Mouse (Mus musculus) heart, embryonic 14.5 days (tissue): ENCODE data around the gene Dync1i1. TPM values are rescaled to one million over a fixed set of nuclear protein-coding genes. Genes with fewer than 3 reads are reported as not detected.

ENCODE experiments used
- ATAC-seq: fragments of 200-750 bp; cut with Nextera tagmentation; 2 replicates; pipeline ENCODE4 v1.8.0; 2017; ENCODE audit warnings: low read depth, moderate TSS enrichment; ENCODE audit not compliant: insufficient number of reproducible peaks, insufficient read depth, low FRiP score
- H3K27ac ChIP-seq, 2 experiments: fragments of 200-500 bp in 1 of 2; fragments of 300-500 bp in 1 of 2; sonication (generic) in 1 of 2; replicated peaks in 1 of 2; 2 replicates each; pipeline ENCODE4 v1.5.1; 2012 to 2014; ENCODE audit warnings: low read depth in 2 of 2, low read length in 2 of 2, control low read depth in 1 of 2, mild to moderate bottlenecking in 1 of 2, mixed read lengths in 1 of 2; ENCODE audit not compliant: control insufficient read depth in 1 of 2, insufficient read depth in 1 of 2
- H3K27me3 ChIP-seq: fragments of 300-500 bp; sonication (generic); 2 replicates; pipeline ENCODE4 v1.6.1; 2014; ENCODE audit warnings: mild to moderate bottlenecking, low read length, control low read depth; ENCODE audit not compliant: control insufficient read depth, insufficient read depth
- H3K36me3 ChIP-seq: fragments of 300-500 bp; sonication (generic); 2 replicates; pipeline ENCODE4 v1.6.1; 2014; ENCODE audit warnings: mild to moderate bottlenecking, control low read depth, low read length, mixed read lengths; ENCODE audit not compliant: control insufficient read depth, insufficient read depth
- H3K4me1 ChIP-seq, 2 experiments: fragments of 200-500 bp in 1 of 2; fragments of 300-500 bp in 1 of 2; sonication (generic) in 1 of 2; 2 replicates each; pipeline ENCODE4 v1.6.1; 2012 to 2014; ENCODE audit warnings: low read length in 2 of 2, control low read depth in 1 of 2, mixed read lengths in 1 of 2; ENCODE audit not compliant: control insufficient read depth in 2 of 2, insufficient read depth in 2 of 2
- H3K4me2 ChIP-seq: fragments of 300-500 bp; sonication (generic); 2 replicates; pipeline ENCODE4 v1.6.1; 2014; ENCODE audit warnings: mild to moderate bottlenecking, low read length
- H3K4me3 ChIP-seq, 2 experiments: fragments of 200-500 bp in 1 of 2; fragments of 300-500 bp in 1 of 2; sonication (generic) in 1 of 2; 2 replicates each; pipeline ENCODE4 v1.5.1; 2012 to 2014; ENCODE audit warnings: low read length in 2 of 2, mild to moderate bottlenecking in 2 of 2, control low read depth in 1 of 2, low read depth in 1 of 2, moderate library complexity in 1 of 2; ENCODE audit not compliant: control insufficient read depth in 1 of 2, insufficient read depth in 1 of 2
- H3K9ac ChIP-seq: fragments of 300-500 bp; sonication (generic); 2 replicates; pipeline ENCODE4 v1.6.1; 2014; ENCODE audit warnings: mild to moderate bottlenecking, low read length
- H3K9me3 ChIP-seq: fragments of 300-500 bp; sonication (generic); 2 replicates; pipeline ENCODE4 v1.6.1; 2016; ENCODE audit warnings: low read length, control low read depth; ENCODE audit not compliant: control insufficient read depth
- WGBS: fragments of 180-500 bp; shearing (Covaris S2); extraction: QIAGEN DNeasy Blood & Tissue Kit; methylation state at CpG from one replicate; pipeline ENCODE4 v1.1.7; 2014; 5-methylcytosine and 5-hydroxymethylcytosine counted together
- polyA plus RNA-seq: library from polyadenylated mRNA; unstranded; fragments of >200 nt; fragmentation: Nextera tagmentation; extraction: Ambion mirVana; gene quantifications from 2 replicates; pipeline ENCODE4 v1.2.1, GENCODE M21; 2014

Gene Dync1i1
- polyA plus RNA-seq, 1 experiment from 2014 or later, result 3.3 TPM

GRCm38 (mm10) chr6:5828409-5828974, 103.1 kb downstream of the Dync1i1 start:
- ATAC-seq, result no peak
- WGBS, result 73% methylated on average over 14 of the region's 14 CpGs
- H3K36me3 ChIP-seq, result no peaks in the 10 kb centered on the region
- H3K4me2 ChIP-seq, result no peak overlapping the region
- H3K9me3 ChIP-seq, result no peaks in the 10 kb centered on the region
- no peaks in the 10 kb centered on the region for H3K4me1 ChIP-seq
- no peak overlapping the region for H3K9ac ChIP-seq
- H3K27me3 ChIP-seq, result no peaks in the 10 kb centered on the region
- H3K4me3 ChIP-seq, result no peak overlapping the region
- H3K27ac ChIP-seq, result no peak overlapping the region

- no peak overlapping the region for H3K4me2 ChIP-seq
- no peak for ATAC-seq
- H3K36me3 ChIP-seq, result no peaks in the 10 kb centered on the region
- no peak overlapping the region for H3K27ac ChIP-seq
- H3K27me3 ChIP-seq, result no peaks in the 10 kb centered on the region
- WGBS, result 63% methylated on average over 9 of the region's 9 CpGs
- H3K9ac ChIP-seq, result no peak overlapping the region
- no peaks in the 10 kb centered on the region for H3K9me3 ChIP-seq
- H3K4me1 ChIP-seq, result no peaks in the 10 kb centered on the region
- no peak overlapping the region for H3K4me3 ChIP-seq
Observed at GRCm38 (mm10) chr6:5829148-5829547, 103.7 kb downstream of the Dync1i1 start.

- Histone ChIP-seq H3K36me3 (no peaks in the 10 kb centered on the region), H3K9ac (no peak overlapping the region), H3K9me3 (no peaks in the 10 kb centered on the region), H3K4me1 (no peaks in the 10 kb centered on the region), H3K27ac (no peak overlapping the region), H3K4me3 (no peak overlapping the region), H3K4me2 (no peak overlapping the region), H3K27me3 (no peaks in the 10 kb centered on the region)
- no peak for ATAC-seq
- WGBS, result 75% methylated on average over 2 of the region's 2 CpGs
Observed at GRCm38 (mm10) chr6:5830717-5831116, 105.3 kb downstream of the Dync1i1 start.

GRCm38 (mm10) chr6:5831233-5831632, 105.8 kb downstream of the Dync1i1 start:
- WGBS, result 80% methylated on average over 3 of the region's 3 CpGs
- no peak for ATAC-seq
- Histone ChIP-seq H3K9ac (no peak overlapping the region), H3K36me3 (no peaks in the 10 kb centered on the region), H3K4me2 (no peak overlapping the region), H3K4me1 (no peaks in the 10 kb centered on the region), H3K9me3 (no peaks in the 10 kb centered on the region), H3K27me3 (no peaks in the 10 kb centered on the region), H3K4me3 (no peak overlapping the region), H3K27ac (no peak overlapping the region)

GRCm38 (mm10) chr6:5832838-5833237, 107.4 kb downstream of the Dync1i1 start:
- no peaks in the 10 kb centered on the region for H3K27me3 ChIP-seq
- H3K36me3 ChIP-seq, result no peaks in the 10 kb centered on the region
- no peak overlapping the region for H3K4me2 ChIP-seq
- H3K9ac ChIP-seq, result no peak overlapping the region
- ATAC-seq, result no peak
- H3K27ac ChIP-seq, result no peak overlapping the region
- H3K9me3 ChIP-seq, result no peaks in the 10 kb centered on the region
- no peak overlapping the region for H3K4me3 ChIP-seq
- no peaks in the 10 kb centered on the region for H3K4me1 ChIP-seq
- WGBS, result 92% methylated on average over 2 of the region's 2 CpGs

GRCm38 (mm10) chr6:5842466-5842865, 117.0 kb downstream of the Dync1i1 start:
- Histone ChIP-seq H3K27ac (no peak overlapping the region), H3K4me1 (no peaks in the 10 kb centered on the region), H3K4me2 (no peak overlapping the region), H3K36me3 (no peaks in the 10 kb centered on the region), H3K9me3 (peaks cover 3% of the 10 kb centered on the region; the same call in 1 of the 2 replicates), H3K27me3 (no peaks in the 10 kb centered on the region), H3K4me3 (no peak overlapping the region), H3K9ac (no peak overlapping the region)
- 71% methylated on average over 5 of the region's 5 CpGs for WGBS
- no peak for ATAC-seq

GRCm38 (mm10) chr6:5846154-5846553, 120.7 kb downstream of the Dync1i1 start:
- ATAC-seq, result no peak

More at GRCm38 (mm10) chr6:5846154-5846553, 120.7 kb downstream of the Dync1i1 start:
- Histone ChIP-seq H3K27me3 (no peaks in the 10 kb centered on the region), H3K9ac (no peak overlapping the region), H3K27ac (no peak overlapping the region), H3K4me1 (no peaks in the 10 kb centered on the region), H3K4me3 (no peak overlapping the region), H3K4me2 (no peak overlapping the region), H3K9me3 (peaks cover 7% of the 10 kb centered on the region; the same call in 1 of the 2 replicates), H3K36me3 (no peaks in the 10 kb centered on the region)
- WGBS, result 93% methylated on average over 5 of the region's 5 CpGs
